Mouse (Mus musculus) mature B cell (primary cell): ENCODE measurements around the gene Stip1.
"Not testable (repeated sequence)": the region's sequence is repeated elsewhere in the genome, so short reads cannot be mapped to it uniquely, and the experiment has no call there.

ENCODE experiments used
- in situ Hi-C: fragments of 300-500 bp; cut with MboI; formaldehyde crosslinking; loops from 2 replicates; pipeline ENCODE4 v1.14.3; 2019

The Stip1 gene

DNA sequence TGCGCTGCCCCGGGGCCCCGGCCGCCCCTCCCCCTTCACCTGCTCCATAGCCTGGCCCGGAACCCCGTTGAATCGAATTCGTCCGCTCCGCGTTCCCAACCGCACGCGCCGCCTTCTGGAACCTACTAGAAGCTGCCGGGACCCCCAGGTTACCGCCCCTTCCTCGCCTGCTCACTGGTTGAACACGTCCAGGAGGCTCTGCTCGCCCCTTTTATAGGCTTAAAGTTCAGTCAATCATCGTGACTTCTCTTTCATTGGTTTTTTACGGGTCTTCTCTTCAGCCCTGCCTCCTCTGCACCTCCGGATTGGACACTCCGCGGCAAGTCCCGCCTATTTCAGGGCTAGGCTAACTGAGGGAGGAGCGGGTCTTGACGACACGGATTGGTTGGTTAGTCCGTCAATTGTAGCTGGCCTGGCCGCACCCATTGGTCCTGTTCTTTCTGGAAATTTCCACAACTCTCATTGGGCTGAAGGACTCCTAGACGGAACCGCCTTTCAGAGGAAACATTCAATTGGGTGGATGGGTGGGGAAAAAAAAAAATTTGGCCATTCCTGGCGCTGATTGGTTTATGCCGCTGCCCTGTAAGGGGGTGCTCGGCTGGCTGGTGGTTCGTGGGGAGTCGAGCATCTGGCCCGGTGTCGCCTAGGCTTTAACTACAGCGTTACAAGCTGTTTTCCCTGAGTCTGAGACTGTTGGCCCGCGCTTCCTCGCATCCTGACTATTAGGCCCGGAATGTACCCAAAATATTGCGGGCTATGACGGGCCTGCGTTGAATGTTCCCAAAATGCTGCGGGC lies at the start of gene Stip1:
Gene Stip1 (minus strand): TSS at position 127 of the 796 bp plus-strand sequence.
- in situ Hi-C loops, result no loop called here

GRCm38 (mm10) chr19:7089050-7089449 lies 49.3 kb upstream of the Stip1 start:
- in situ Hi-C loops, result no loop called here

- in situ Hi-C loops, result no loop called here
These were observed 48.8 kb upstream of the Stip1 start for GRCm38 (mm10) chr19:7088558-7088957.

DNA sequence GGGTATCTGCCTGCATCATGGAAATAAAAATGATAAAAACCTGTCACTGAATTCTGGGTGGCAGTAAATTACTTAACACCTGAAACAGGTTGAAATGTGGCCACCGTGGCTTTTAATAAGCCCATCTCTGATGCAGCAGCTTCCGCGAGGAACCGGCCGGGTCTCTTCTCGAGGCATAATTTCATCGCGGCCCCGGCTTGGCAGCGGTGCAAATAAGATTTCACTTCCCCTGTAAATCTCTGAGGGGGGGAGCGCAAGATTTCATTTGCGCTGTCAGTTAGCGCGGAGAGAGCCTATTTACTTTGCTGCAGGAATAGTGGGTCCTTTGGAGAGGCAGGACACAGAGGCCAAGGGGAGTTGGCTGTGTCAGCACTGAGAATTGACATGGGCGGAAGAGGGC lies 45.0 kb upstream of the Stip1 start:
- in situ Hi-C loops, result no loop called here

- in situ Hi-C loops, result no loop called here
These were observed 43.4 kb upstream of the Stip1 start for GRCm38 (mm10) chr19:7083035-7083794.

- in situ Hi-C loops, result no loop called here
These were observed 41.9 kb upstream of the Stip1 start for GRCm38 (mm10) chr19:7081516-7082266.

- in situ Hi-C loops, result no loop called here
These were observed 38.5 kb upstream of the Stip1 start for GRCm38 (mm10) chr19:7078271-7078670.

- in situ Hi-C loops, result no loop called here
These were observed 37.9 kb upstream of the Stip1 start for GRCm38 (mm10) chr19:7077666-7078065.

DNA sequence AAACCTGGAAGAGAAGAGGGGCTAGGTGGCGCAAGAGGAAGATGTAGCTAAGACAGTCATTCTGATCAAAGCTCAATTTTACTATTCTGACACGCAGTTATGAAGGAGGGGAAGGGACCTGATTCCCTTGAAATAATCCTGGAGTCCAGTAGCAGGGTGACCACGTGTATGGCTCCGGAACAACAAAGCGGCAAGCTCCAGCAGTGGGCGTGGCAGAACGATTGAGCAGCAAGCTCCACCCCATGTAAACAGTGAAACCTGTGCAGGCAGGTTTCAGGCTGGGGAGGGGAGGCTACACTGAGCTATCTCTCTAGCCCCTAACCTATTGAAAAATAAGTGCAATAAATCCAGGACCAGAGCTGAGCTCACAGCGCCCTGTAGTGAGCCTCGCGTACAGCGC lies 35.6 kb upstream of the Stip1 start:
- in situ Hi-C loops, result not testable (repeated sequence)

GRCm38 (mm10) chr19:7073997-7074781 lies 34.4 kb upstream of the Stip1 start:
- in situ Hi-C loops, result loop anchor here (5.0 to 25.0 kb wide), 2 partner anchors 118 to 338 kb away; partner anchors contain the start of gene 2700081O15Rik

DNA sequence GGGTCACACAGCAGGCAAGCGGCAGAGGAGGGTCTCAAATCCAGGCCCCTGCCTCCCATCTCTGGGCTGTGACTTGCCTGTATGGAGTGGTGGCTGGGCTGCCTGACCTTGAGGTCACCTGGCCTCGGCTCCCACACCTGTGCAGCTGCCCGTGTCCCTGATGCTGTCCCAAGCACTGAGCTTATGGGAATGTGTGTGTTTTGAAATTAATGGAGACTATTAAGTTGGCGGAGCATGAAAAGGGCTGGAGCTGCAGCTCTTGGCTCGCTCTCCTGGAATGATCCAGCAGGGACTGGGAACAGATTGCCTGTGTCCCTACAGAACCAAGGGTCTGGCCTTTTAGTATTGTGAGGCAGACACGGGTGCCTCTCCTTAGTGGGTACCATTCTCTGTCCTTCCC lies 32.5 kb upstream of the Stip1 start:
- in situ Hi-C loops, result loop anchor here (5.0 to 25.0 kb wide), 2 partner anchors 120 to 340 kb away; partner anchors contain the start of gene 2700081O15Rik

DNA sequence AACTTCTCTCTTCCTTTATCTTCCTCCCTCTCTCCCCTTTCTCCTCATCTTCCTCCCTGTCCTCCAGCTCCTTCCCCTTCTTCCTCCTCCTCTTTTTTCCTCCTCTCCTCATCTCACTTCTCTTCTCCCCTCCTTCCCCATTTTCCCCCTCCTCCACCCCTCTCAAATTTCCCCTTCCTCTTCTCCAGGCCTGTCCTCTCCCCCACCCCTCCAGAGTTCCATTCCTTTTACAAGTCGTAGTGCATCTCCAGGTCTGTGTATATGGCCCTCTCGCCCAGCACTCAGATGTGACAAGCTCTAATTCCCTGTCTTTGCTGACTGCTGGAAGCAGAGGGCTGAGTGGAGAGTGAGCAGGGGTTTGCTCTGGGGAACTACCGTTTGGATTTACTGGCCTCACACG lies 31.0 kb upstream of the Stip1 start:
- in situ Hi-C loops, result loop anchor here (5.0 to 25.0 kb wide), 2 partner anchors 122 to 342 kb away; partner anchors contain the start of gene 2700081O15Rik

DNA sequence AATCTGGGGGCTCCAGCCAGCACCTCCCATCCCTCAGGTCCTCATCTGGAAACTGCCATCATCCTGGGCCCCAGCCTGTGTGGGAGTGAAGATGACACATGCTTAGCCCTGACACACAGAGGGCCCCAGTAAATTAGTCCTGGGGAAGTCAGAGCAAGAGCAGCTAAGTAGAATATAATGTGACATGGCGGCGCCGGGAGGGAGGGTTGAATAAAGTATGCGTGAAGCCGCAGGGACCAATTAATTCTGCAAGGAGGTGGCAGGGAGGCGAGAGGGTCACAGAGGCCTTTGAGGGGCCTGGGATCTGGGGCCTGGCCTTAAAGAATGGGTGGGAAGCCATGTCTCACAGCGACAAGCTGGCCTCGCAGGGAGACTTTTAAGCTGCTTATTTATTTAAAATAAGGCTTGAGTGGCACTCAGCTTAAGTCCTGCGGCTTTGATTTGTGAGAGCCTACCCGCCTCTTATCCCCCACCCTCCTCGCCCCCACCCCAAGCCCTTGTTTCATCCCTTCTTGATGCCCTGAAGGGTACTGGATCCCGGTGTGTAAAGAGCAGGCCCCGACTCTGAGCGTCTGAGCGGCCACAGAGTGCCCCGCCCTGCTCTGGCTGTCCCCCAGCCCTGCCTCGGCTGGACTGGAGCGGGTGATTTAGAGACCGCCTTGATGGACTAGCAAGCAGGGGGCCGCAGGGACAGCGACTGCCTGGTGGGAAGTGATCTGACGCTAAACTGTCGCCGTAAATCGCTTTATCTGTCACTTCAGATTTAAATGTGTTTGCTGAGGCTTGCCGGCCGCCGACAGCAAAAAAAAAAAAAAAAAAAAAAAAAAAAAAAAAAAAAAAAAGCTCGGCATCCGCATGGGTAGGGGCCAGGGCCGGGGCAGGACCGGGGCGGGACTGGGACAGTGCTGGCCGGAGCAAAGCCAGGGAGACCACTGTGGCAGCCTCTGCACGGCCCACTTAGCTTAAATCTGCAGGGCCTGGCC lies 30.3 kb upstream of the Stip1 start:
- in situ Hi-C loops, result loop anchor here (5.0 to 25.0 kb wide), 2 partner anchors 122 to 342 kb away; partner anchors contain the start of gene 2700081O15Rik

DNA sequence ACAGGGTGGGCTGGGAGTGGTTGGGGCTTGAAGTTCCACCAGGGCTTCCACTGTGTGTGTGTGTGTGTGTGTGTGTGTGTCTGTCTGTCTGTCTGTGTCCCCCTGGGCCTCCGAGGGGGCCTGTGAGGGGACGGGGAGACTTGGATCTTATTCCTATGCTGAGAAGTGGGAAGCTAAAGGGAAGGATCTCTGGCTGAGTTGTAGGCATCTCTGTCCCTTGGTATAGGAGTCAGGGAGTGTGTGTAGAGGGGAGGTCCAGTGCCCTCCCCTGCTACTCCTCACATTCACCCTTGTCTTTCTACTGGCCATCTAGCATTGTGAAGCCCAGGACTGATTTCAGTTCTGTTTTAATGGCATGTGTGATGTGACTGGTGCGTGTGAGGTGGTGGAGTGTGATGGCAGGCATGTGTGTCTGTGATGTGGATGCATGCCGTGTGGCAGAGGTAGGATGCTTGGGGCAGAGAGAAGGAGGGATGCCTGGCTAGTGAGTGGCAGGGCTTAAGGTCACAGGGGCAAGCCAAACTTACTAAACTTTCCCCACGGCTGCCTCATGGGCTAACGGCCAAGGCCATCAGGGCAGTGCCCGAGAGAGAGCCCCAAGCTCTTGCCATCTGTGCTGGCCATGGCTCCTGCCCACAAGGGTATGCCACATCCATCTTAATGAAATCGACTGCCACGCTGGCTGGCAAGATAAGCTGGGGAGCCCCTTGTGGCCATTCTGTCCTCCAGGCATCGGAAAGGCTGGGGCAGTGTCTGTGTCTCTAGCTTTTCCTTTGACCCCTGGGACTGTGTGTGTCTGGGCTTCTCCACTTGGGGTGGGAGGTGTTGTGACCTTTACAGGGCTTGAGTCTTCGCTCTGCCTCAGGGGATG lies 29.1 kb upstream of the Stip1 start:
- in situ Hi-C loops, result loop anchor here (25.0 kb wide), 1 partner anchor 343 kb away; the partner anchor contains the start of gene 2700081O15Rik

DNA sequence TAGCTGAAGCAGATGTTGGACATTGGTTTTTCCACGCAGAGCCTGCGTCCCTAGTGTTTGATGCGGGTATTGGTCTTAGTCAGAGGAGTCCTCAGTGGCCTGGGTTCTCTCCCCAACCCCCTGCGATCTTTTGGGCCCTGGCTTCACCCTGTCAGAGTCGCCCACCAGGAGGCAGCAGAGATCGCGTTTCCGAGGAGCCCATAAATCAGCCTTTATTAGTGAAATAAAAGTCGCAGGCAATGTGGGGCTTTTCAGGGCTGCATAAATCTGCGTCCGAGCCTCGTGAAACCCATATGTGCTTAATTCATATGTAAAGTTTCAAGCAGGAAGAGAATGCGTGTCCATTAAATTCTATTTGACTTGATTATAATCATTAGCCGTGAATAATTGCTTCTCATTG lies 28.4 kb upstream of the Stip1 start:
- in situ Hi-C loops, result loop anchor here (25.0 kb wide), 1 partner anchor 344 kb away; the partner anchor contains the start of gene 2700081O15Rik

DNA sequence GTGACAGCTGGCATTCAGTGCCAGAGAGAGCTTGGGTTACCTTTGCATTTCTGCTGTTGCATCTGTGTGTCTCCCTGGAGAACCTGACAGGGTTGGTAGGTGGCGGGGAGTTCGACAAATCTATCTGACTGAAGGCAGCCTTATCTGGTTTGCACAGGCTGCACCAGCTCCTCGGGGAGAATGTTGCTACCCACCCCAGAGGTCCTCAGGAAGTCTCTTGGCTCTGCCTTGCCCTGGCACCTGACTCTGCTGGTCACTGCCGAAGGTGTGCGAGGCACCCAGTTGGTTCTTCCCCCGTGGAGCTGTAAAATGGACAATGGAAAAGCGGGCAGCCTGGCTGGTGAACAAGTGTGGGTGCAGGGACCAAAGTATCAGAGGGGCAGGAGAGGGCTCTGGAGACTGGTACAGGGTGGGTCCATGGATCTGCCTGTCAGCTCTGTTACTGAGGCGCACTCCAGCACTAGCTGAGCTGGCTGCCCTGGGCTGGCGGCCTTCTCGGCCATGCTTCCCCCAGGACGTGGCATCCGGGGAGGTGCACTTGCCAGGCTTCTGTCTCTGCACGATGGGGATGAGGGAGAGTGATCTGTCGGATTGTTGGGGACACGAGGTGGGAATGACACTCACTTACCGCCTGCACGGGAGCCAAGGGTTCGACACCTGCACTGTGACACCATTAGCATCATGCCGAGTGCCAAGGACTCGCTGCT lies 27.7 kb upstream of the Stip1 start:
- in situ Hi-C loops, result loop anchor here (25.0 kb wide), 1 partner anchor 345 kb away; the partner anchor contains the start of gene 2700081O15Rik

- in situ Hi-C loops, result loop anchor here (25.0 kb wide), 1 partner anchor 345 kb away; the partner anchor contains the start of gene 2700081O15Rik
These were observed 27.1 kb upstream of the Stip1 start for GRCm38 (mm10) chr19:7066828-7067342.
